ENCODE assay signal across 8 mouse cellular contexts in the genomic region with DNA sequence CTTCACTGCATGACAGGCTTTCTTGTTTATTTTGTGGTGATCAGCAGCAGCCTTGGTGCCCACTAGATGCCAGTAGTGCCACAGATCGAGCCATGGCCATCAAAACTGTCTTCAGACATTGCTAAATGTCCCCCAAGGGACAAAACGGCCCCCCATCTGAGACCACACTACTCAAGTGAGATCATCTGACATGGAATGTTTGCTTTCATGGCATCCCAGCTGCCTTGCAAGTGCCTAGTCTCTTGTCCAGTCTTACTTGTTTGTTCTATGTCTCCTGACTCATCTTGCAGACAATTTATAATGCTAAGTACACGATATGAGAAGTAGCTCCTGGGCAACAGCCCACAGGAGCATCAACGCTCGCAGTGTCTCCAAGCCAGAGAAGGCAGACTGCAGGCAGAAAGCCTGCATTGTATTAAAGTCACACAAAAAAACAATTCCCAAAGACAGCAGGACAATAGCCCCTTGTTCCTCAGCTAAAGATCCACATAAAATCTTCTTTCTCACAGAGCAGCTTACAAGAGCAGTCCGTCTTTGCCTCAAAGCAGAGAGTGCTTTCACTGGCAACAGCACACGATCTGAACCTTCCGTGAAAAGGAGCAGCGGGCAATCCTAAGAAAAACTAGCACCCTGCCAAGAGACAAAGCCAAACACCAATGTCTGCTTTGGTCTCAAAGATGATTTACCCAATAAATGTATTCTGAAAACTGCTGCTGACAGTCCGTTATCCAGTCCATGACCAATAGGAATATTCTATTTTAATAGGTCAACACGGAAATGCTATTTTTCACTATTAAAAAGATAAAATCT.
DNase-seq lines count a peak whose midpoint lies in the region; ATAC-seq lines count a peak whose summit lies in the region.

No protein-coding gene starts in this region.

- intact Hi-C loops in left cerebral cortex, postnatal 36 days (cut with DNase I): loop anchor here (5.0 kb wide), 1 partner anchor 133 kb away; no protein-coding TSS in a partner anchor

- no peaks in the 10 kb centered on the region for H3K4me1 ChIP-seq in kidney, embryonic 14.5 days (ENCODE audit: control insufficient read depth, insufficient read depth, low read length)

- H3K4me3 ChIP-seq in kidney, embryonic 14.5 days (ENCODE audit: low read length): no peak overlapping the region

- no peak for ATAC-seq in kidney, embryonic 14.5 days (ENCODE audit: low FRiP score, low TSS enrichment)

- H3K4me2 ChIP-seq in kidney, embryonic 14.5 days (replicated peaks; ENCODE audit: low read depth, low read length): no peak overlapping the region

- H3K36me3 ChIP-seq in kidney, embryonic 14.5 days (ENCODE audit: control insufficient read depth, insufficient read depth, low read length): peaks cover 7% of the 10 kb centered on the region; the same call in 1 of the 2 replicates

- peak; percentile 24 to 45 for DNase-seq in kidney, postnatal 4 days
- DNase-seq in kidney, adult 11 months: no peak
- DNase-seq in cerebellum, adult 11 months: peak; percentile 14
- peak; percentile 20 to 43 for DNase-seq in frontal cortex, adult 2 months (ENCODE audit: extremely low spot score in 1 of 2, low spot score in 1 of 2)
- peak; percentile 23 to 34 for DNase-seq in left cerebral cortex, postnatal 36 days (ENCODE audit: low spot score in 2 of 2)
- DNase-seq in urinary bladder, adult 18-20 months (ENCODE audit: low spot score in 2 of 2): no peak
- no peak for DNase-seq in spleen, postnatal 4 days (ENCODE audit: low spot score in 2 of 2)

- H3K9me3 ChIP-seq in kidney, embryonic 14.5 days (ENCODE audit: control insufficient read depth, low read length): no peaks in the 10 kb centered on the region

- no peaks in the 10 kb centered on the region for H3K27me3 ChIP-seq in kidney, embryonic 14.5 days (ENCODE audit: control insufficient read depth, insufficient read depth, low read length)

- 73% methylated on average over 11 of the region's 11 CpGs for WGBS in kidney, embryonic 14.5 days

- no peak overlapping the region for H3K27ac ChIP-seq in kidney, embryonic 14.5 days (ENCODE audit: low read depth, low read length)

- no peak overlapping the region for H3K9ac ChIP-seq in kidney, embryonic 14.5 days (ENCODE audit: low read depth, low read length)

Comparison
In these comparisons a context has a peak if more than half of its experiments do, and no peak if none do; other contexts are left out.
1. DNase-seq: peak in kidney, postnatal 4 days (2 of 2), cerebellum, adult 11 months (single experiment), frontal cortex, adult 2 months (2 of 2) and left cerebral cortex, postnatal 36 days (2 of 2); none in kidney, adult 11 months (single experiment), urinary bladder, adult 18-20 months (0 of 2) and spleen, postnatal 4 days (0 of 2).